Mouse (Mus musculus) heart, embryonic 16.5 days (tissue): ENCODE data around the gene Zbtb45. TPM values are rescaled to one million over a fixed set of nuclear protein-coding genes. Genes with fewer than 3 reads are reported as not detected.

Experiments used
- ATAC-seq: fragments of 200-750 bp; cut with Nextera tagmentation; replicated peaks from 2 replicates; pipeline ENCODE4 v1.8.0; 2017; ENCODE audit warnings: moderate number of reproducible peaks; ENCODE audit not compliant: insufficient read depth, low FRiP score; ENCODE audit errors: extremely low read depth
- H3K27ac ChIP-seq: fragments of 300-500 bp; sonication (generic); 2 replicates; pipeline ENCODE4 v1.5.1; 2014; ENCODE audit warnings: mild to moderate bottlenecking, low read length, control low read depth, moderate library complexity
- H3K27me3 ChIP-seq: fragments of 300-500 bp; sonication (generic); 2 replicates; pipeline ENCODE4 v1.6.1; 2014; ENCODE audit warnings: low read length, mixed read lengths; ENCODE audit not compliant: control insufficient read depth, insufficient read depth
- H3K36me3 ChIP-seq: fragments of 300-500 bp; sonication (generic); 2 replicates; pipeline ENCODE4 v1.6.1; 2014; ENCODE audit not compliant: control insufficient read depth, insufficient read depth
- H3K4me1 ChIP-seq: fragments of 300-500 bp; sonication (generic); 2 replicates; pipeline ENCODE4 v1.6.1; 2014; ENCODE audit warnings: low read length, mixed read lengths; ENCODE audit not compliant: control insufficient read depth, insufficient read depth
- H3K4me2 ChIP-seq: fragments of 300-500 bp; sonication (generic); 2 replicates; pipeline ENCODE4 v1.6.1; 2014; ENCODE audit warnings: low read depth, mild to moderate bottlenecking, control low read depth, low read length
- H3K4me3 ChIP-seq: fragments of 300-500 bp; sonication (generic); 2 replicates; pipeline ENCODE4 v1.5.1; 2014; ENCODE audit warnings: mild to moderate bottlenecking, control low read depth, low read length
- H3K9ac ChIP-seq: fragments of 300-500 bp; sonication (generic); 2 replicates; pipeline ENCODE4 v1.6.1; 2014; ENCODE audit warnings: low read length, control low read depth
- H3K9me3 ChIP-seq: fragments of 300-500 bp; sonication (generic); replicated peaks from 2 replicates; pipeline ENCODE4 v1.6.1; 2016; ENCODE audit warnings: low read length; ENCODE audit not compliant: control insufficient read depth
- WGBS: fragments of 180-500 bp; shearing (Covaris S2); extraction: QIAGEN DNeasy Blood & Tissue Kit; methylation state at CpG from one replicate; pipeline ENCODE4 v1.1.7; 2014; 5-methylcytosine and 5-hydroxymethylcytosine counted together
- polyA plus RNA-seq: library from polyadenylated mRNA; unstranded; fragments of >200 nt; fragmentation: Nextera tagmentation; extraction: Ambion mirVana; gene quantifications from 2 replicates; pipeline ENCODE4 v1.2.1, GENCODE M21; 2015

Gene Zbtb45
- polyA plus RNA-seq, 1 experiment from 2014 or later, result 20.4 TPM

GRCm38 (mm10) chr7:12995862-12996261 lies 14.0 kb downstream of the Zbtb45 start:
- ATAC-seq, result no peak
- no peak overlapping the region for H3K27ac ChIP-seq
- no peak overlapping the region for H3K9ac ChIP-seq
- no peak overlapping the region for H3K4me3 ChIP-seq
- H3K36me3 ChIP-seq, result no peaks in the 10 kb centered on the region
- no peak overlapping the region for H3K4me2 ChIP-seq
- no peaks in the 10 kb centered on the region for H3K9me3 ChIP-seq
- no peaks in the 10 kb centered on the region for H3K4me1 ChIP-seq
- no peaks in the 10 kb centered on the region for H3K27me3 ChIP-seq

DNA sequence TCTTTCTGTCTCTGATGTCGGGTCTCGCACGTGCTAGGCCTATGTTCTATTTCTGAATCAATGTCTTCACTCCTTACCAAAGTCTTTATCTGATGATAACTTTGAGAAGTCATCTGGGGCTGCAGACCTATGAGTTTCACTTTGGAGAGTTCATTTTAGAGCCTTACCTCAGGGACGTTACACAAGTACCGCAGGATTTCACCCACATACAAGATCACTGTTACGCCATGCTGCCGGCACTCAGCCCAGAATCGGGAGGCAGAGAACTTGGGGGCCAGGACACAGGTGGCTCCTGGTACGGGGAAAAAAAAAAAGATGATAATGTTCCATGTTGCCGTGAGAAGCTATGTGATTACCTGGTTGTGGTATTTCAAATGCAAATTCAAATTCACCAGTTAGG lies 16.7 kb downstream of the Zbtb45 start:
- 80% methylated on average over 10 of the region's 10 CpGs for WGBS
- ATAC-seq, result no peak
- Histone ChIP-seq H3K4me2 (no peak overlapping the region), H3K9me3 (no peaks in the 10 kb centered on the region), H3K27me3 (no peaks in the 10 kb centered on the region), H3K4me1 (no peaks in the 10 kb centered on the region), H3K4me3 (no peak overlapping the region), H3K9ac (no peak overlapping the region), H3K36me3 (no peaks in the 10 kb centered on the region), H3K27ac (no peak overlapping the region)

DNA sequence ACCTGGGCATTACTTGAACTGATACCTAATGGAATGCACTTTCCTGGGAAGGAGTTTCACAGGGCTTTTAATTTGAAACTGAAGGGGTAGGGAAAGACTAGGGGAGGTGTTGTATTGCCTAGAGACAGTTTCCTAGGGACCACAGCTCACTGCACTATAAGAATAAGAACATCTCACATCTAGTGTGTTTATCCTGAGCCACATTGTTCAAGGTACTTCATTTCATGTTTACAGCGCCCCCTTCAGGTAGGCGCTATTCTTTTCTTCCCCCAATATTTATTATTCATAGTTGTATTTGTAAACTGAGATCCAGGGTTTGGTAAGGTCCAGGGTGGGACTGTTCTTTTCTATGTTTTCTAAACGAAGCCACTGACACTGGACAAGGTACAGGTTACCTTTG lies 17.6 kb downstream of the Zbtb45 start:
- Histone ChIP-seq H3K4me3 (no peak overlapping the region), H3K4me2 (no peak overlapping the region), H3K27ac (no peak overlapping the region), H3K36me3 (no peaks in the 10 kb centered on the region), H3K27me3 (no peaks in the 10 kb centered on the region), H3K4me1 (no peaks in the 10 kb centered on the region), H3K9me3 (no peaks in the 10 kb centered on the region), H3K9ac (no peak overlapping the region)
- ATAC-seq, result no peak
- WGBS, result 3% methylated on average over 3 of the region's 3 CpGs

- no peak overlapping the region for H3K4me3 ChIP-seq
- no peak for ATAC-seq
- WGBS, result 71% methylated on average over 8 of the region's 8 CpGs
- H3K9me3 ChIP-seq, result no peaks in the 10 kb centered on the region
- no peaks in the 10 kb centered on the region for H3K4me1 ChIP-seq
- no peak overlapping the region for H3K27ac ChIP-seq
- H3K9ac ChIP-seq, result no peak overlapping the region
- no peaks in the 10 kb centered on the region for H3K27me3 ChIP-seq
- H3K4me2 ChIP-seq, result no peak overlapping the region
- no peaks in the 10 kb centered on the region for H3K36me3 ChIP-seq
Measured at GRCm38 (mm10) chr7:12987409-12988189, 22.2 kb downstream of the Zbtb45 start.

DNA sequence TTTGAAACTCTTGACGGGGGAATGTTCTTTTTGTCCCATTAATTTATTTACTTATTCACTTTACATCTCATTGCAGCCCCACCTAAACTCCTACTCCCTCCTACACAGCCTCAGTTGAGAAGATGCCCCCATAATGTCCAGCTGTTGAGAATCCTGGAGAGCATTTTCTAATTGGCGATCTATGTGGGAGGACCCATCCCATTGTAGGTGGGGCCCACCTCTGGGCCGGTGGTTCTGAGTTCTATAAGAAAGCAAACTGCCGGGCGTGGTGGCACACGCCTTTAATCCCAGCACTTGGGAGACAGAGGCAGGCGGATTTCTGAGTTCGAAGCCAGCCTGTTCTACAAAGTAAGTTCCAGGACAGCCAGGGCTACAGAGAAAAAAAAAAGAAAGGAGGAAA lies 22.9 kb downstream of the Zbtb45 start:
- Histone ChIP-seq H3K9ac (no peak overlapping the region), H3K27me3 (no peaks in the 10 kb centered on the region), H3K27ac (no peak overlapping the region), H3K36me3 (no peaks in the 10 kb centered on the region), H3K9me3 (no peaks in the 10 kb centered on the region), H3K4me3 (no peak overlapping the region), H3K4me1 (no peaks in the 10 kb centered on the region), H3K4me2 (no peak overlapping the region)
- ATAC-seq, result no peak
- 77% methylated on average over 8 of the region's 8 CpGs for WGBS

- Histone ChIP-seq H3K27ac (no peak overlapping the region), H3K9ac (no peak overlapping the region), H3K4me2 (no peak overlapping the region), H3K36me3 (no peaks in the 10 kb centered on the region), H3K4me1 (no peaks in the 10 kb centered on the region), H3K27me3 (no peaks in the 10 kb centered on the region), H3K4me3 (no peak overlapping the region), H3K9me3 (no peaks in the 10 kb centered on the region)
- ATAC-seq, result no peak
- WGBS, result 61% methylated on average over 1 of the region's 1 CpGs
Measured at GRCm38 (mm10) chr7:12985724-12986123, 24.1 kb downstream of the Zbtb45 start.

DNA sequence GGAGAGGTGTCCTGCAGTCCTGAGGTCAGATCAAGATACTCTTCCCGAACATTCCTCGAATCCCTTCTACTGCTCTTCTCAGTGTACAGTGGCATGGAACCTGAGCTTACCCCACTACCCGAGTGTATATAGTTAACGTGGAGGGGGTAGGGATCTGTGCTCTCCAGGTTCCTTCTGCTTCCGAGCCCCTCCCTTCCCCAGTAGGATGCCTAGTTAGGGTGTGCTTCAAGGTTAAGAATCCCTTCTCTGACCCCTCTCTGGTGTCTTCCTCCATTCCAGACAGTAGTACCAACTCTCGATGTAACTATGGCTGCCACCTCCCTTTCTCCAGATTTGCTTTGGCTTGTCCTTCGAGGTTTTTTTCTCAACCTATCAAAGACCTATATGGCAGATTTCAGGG lies 29.5 kb downstream of the Zbtb45 start:
- WGBS, result 80% methylated on average over 7 of the region's 7 CpGs
- peaks cover 6% of the 10 kb centered on the region for H3K4me1 ChIP-seq
- ATAC-seq, result no peak
- H3K9me3 ChIP-seq, result no peaks in the 10 kb centered on the region
- H3K4me3 ChIP-seq, result no peak overlapping the region
- H3K27ac ChIP-seq, result no peak overlapping the region
- no peaks in the 10 kb centered on the region for H3K27me3 ChIP-seq
- H3K36me3 ChIP-seq, result no peaks in the 10 kb centered on the region
- no peak overlapping the region for H3K9ac ChIP-seq
- no peak overlapping the region for H3K4me2 ChIP-seq

- H3K4me1 ChIP-seq, result peaks cover 6% of the 10 kb centered on the region
- H3K9ac ChIP-seq, result no peak overlapping the region
- H3K27me3 ChIP-seq, result no peaks in the 10 kb centered on the region
- WGBS, result 60% methylated on average over 6 of the region's 6 CpGs
- H3K27ac ChIP-seq, result no peak overlapping the region
- no peak for ATAC-seq
- no peaks in the 10 kb centered on the region for H3K36me3 ChIP-seq
- no peaks in the 10 kb centered on the region for H3K9me3 ChIP-seq
- H3K4me2 ChIP-seq, result no peak overlapping the region
- H3K4me3 ChIP-seq, result no peak overlapping the region
Measured at GRCm38 (mm10) chr7:12979776-12980175, 30.1 kb downstream of the Zbtb45 start.

- peak overlapping the region; percentile 81 for H3K9ac ChIP-seq
- ATAC-seq, result no peak
Measured at GRCm38 (mm10) chr7:12978931-12979722, 30.7 kb downstream of the Zbtb45 start.

More at GRCm38 (mm10) chr7:12978931-12979722, 30.7 kb downstream of the Zbtb45 start:
- Histone ChIP-seq H3K27me3 (no peaks in the 10 kb centered on the region), H3K9me3 (no peaks in the 10 kb centered on the region), H3K4me1 (peaks cover 6% of the 10 kb centered on the region), H3K4me2 (peak overlapping the region; percentile 89), H3K4me3 (peak overlapping the region; percentile 64; the same call in 1 of the 2 replicates), H3K27ac (peak overlapping the region; percentile 96), H3K36me3 (no peaks in the 10 kb centered on the region)
- WGBS, result 75% methylated on average over 18 of the region's 18 CpGs
